Mouse (Mus musculus) heart, embryonic 12.5 days (tissue): ENCODE measurements around the gene Abcf3. TPM values are rescaled to one million over a fixed set of nuclear protein-coding genes. Genes with fewer than 3 reads are reported as not detected.
A peak's percentile ranks its signal among the peaks of the same experiment; 100 is the strongest.

Experiments
- ATAC-seq: fragments of 200-750 bp; cut with Nextera tagmentation; 2 replicates; pipeline ENCODE4 v1.8.0; 2017; ENCODE audit warnings: moderate TSS enrichment, moderate library complexity; ENCODE audit not compliant: insufficient number of reproducible peaks, low FRiP score
- H3K27ac ChIP-seq: fragments of 300-500 bp; sonication (generic); 2 replicates; pipeline ENCODE4 v1.5.1; 2016; ENCODE audit warnings: mild to moderate bottlenecking, moderate library complexity; ENCODE audit not compliant: poor library complexity, severe bottlenecking
- H3K27me3 ChIP-seq: fragments of 300-500 bp; sonication (generic); replicated peaks from 2 replicates; pipeline ENCODE4 v1.6.1; 2016; ENCODE audit warnings: mild to moderate bottlenecking, moderate library complexity
- H3K36me3 ChIP-seq: fragments of 300-500 bp; sonication (generic); 2 replicates; pipeline ENCODE4 v1.6.1; 2016; ENCODE audit warnings: mild to moderate bottlenecking, moderate library complexity
- H3K4me1 ChIP-seq: fragments of 300-500 bp; sonication (generic); replicated peaks from 2 replicates; pipeline ENCODE4 v1.6.1; 2016; ENCODE audit warnings: mild to moderate bottlenecking
- H3K4me2 ChIP-seq: fragments of 300-500 bp; sonication (generic); 2 replicates; pipeline ENCODE4 v1.6.1; 2016; ENCODE audit warnings: mild to moderate bottlenecking, moderate library complexity
- H3K4me3 ChIP-seq: fragments of 300-500 bp; sonication (generic); 2 replicates; pipeline ENCODE4 v1.5.1; 2016; ENCODE audit warnings: mild to moderate bottlenecking
- H3K9ac ChIP-seq: fragments of 300-500 bp; sonication (generic); 2 replicates; pipeline ENCODE4 v1.6.1; 2016; ENCODE audit warnings: mild to moderate bottlenecking, moderate library complexity
- H3K9me3 ChIP-seq: fragments of 300-500 bp; sonication (generic); replicated peaks from 2 replicates; pipeline ENCODE4 v1.6.1; 2016; ENCODE audit warnings: mild to moderate bottlenecking, moderate library complexity
- WGBS: fragments of 180-500 bp; shearing (Covaris S2); methylation state at CpG from one replicate; pipeline ENCODE4 v1.1.7; 2016; 5-methylcytosine and 5-hydroxymethylcytosine counted together
- microRNA counts: library from miRNA; unstranded; fragments of <30 nt; microRNA quantifications from one replicate; lab custom pipeline; 2017
- microRNA-seq: library from miRNA; unstranded; fragments of <30 nt; microRNA quantifications from one replicate; pipeline ENCODE4, GENCODE M21; 2017
- polyA plus RNA-seq: library from polyadenylated mRNA; unstranded; fragments of >200 nt; fragmentation: Nextera tagmentation; extraction: Ambion mirVana; gene quantifications from 2 replicates; pipeline ENCODE4 v1.2.1, GENCODE M21; 2016

Gene Abcf3
- polyA plus RNA-seq, 1 experiment from 2014 or later, result 55.4 TPM

GRCm38 (mm10) chr16:20591076-20591705 lies 42.8 kb downstream of the Abcf3 start:
- Histone ChIP-seq H3K27me3 (peaks cover 74% of the 10 kb centered on the region), H3K36me3 (no peaks in the 10 kb centered on the region), H3K4me3 (peak overlapping the region; percentile 55), H3K4me2 (peak overlapping the region; percentile 85), H3K4me1 (peaks cover 22% of the 10 kb centered on the region), H3K9me3 (no peaks in the 10 kb centered on the region), H3K27ac (no peak overlapping the region), H3K9ac (peak overlapping the region; percentile 49)
- WGBS, result 5% methylated on average over 48 of the region's 48 CpGs
- no peak for ATAC-seq

DNA sequence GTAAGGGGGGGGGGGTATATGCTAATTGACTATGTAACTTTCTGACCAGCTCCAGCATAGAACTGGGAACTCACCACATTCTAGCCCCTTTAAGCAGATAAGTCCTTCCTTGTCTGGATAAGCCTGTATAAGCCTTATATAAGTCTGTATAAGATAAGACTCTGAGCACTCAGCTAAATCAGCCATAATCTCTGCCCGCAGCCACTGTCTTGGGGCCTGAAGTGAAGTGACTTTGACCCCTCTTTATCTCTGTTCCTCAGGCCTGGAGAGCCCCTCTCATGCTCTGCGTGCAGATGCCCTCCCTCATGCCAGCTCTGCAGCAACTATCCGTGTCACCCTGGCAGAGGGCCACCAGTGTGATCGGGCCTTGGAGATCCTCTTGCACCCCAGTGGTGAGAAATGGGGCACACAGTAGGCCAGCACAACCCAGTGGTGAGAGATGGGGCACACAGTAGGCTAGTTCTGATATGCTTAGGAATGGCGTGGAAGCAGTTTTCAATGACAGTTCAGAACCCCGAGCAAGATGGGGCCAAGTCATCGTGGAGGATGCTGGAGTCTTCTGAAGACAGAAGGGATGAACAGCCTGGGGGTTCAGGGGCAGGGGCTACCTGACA lies 46.8 kb downstream of the Abcf3 start:
- no peak overlapping the region for H3K27ac ChIP-seq
- H3K9me3 ChIP-seq, result no peaks in the 10 kb centered on the region
- H3K9ac ChIP-seq, result no peak overlapping the region
- H3K4me3 ChIP-seq, result no peak overlapping the region
- H3K27me3 ChIP-seq, result peaks cover 53% of the 10 kb centered on the region
- peak; percentile 22; the same call in 1 of the 2 replicates for ATAC-seq
- H3K36me3 ChIP-seq, result no peaks in the 10 kb centered on the region
- WGBS, result 63% methylated on average over 7 of the region's 7 CpGs
- H3K4me2 ChIP-seq, result no peak overlapping the region
- peaks cover 13% of the 10 kb centered on the region for H3K4me1 ChIP-seq

- 76% methylated on average over 4 of the region's 4 CpGs for WGBS
- no peak overlapping the region for H3K27ac ChIP-seq
- H3K9ac ChIP-seq, result no peak overlapping the region
- H3K4me2 ChIP-seq, result no peak overlapping the region
- H3K4me3 ChIP-seq, result no peak overlapping the region
- H3K4me1 ChIP-seq, result peaks cover 7% of the 10 kb centered on the region
- ATAC-seq, result no peak
- peaks cover 50% of the 10 kb centered on the region for H3K27me3 ChIP-seq
- H3K36me3 ChIP-seq, result no peaks in the 10 kb centered on the region
- no peaks in the 10 kb centered on the region for H3K9me3 ChIP-seq
Measured at GRCm38 (mm10) chr16:20595737-20596136, 47.4 kb downstream of the Abcf3 start.

- Histone ChIP-seq H3K27ac (no peak overlapping the region), H3K4me1 (no peaks in the 10 kb centered on the region), H3K36me3 (no peaks in the 10 kb centered on the region), H3K27me3 (peaks cover 41% of the 10 kb centered on the region), H3K9ac (no peak overlapping the region), H3K9me3 (no peaks in the 10 kb centered on the region), H3K4me2 (no peak overlapping the region), H3K4me3 (no peak overlapping the region)
- ATAC-seq, result no peak
- WGBS, result 57% methylated on average over 7 of the region's 7 CpGs
Measured at GRCm38 (mm10) chr16:20596687-20597441, 48.5 kb downstream of the Abcf3 start.

GRCm38 (mm10) chr16:20600511-20600910 lies 52.1 kb downstream of the Abcf3 start:
- Histone ChIP-seq H3K9me3 (no peaks in the 10 kb centered on the region), H3K27me3 (peaks cover 6% of the 10 kb centered on the region), H3K36me3 (peaks cover 18% of the 10 kb centered on the region), H3K4me2 (no peak overlapping the region), H3K4me1 (no peaks in the 10 kb centered on the region), H3K27ac (no peak overlapping the region), H3K9ac (no peak overlapping the region), H3K4me3 (no peak overlapping the region)
- no peak for ATAC-seq
- 69% methylated on average over 5 of the region's 5 CpGs for WGBS

GRCm38 (mm10) chr16:20604705-20605104 lies 56.3 kb downstream of the Abcf3 start:
- Histone ChIP-seq H3K4me2 (no peak overlapping the region), H3K4me1 (0 out of 2 replicates have a peak, but pooled peaks cover 2% of the 10 kb centered on the region), H3K9ac (no peak overlapping the region), H3K4me3 (no peak overlapping the region), H3K36me3 (peaks cover 48% of the 10 kb centered on the region), H3K27ac (no peak overlapping the region), H3K27me3 (0 out of 2 replicates have a peak, but pooled peaks cover 5% of the 10 kb centered on the region), H3K9me3 (no peaks in the 10 kb centered on the region)
- 70% methylated on average over 9 of the region's 9 CpGs for WGBS
- no peak for ATAC-seq

DNA sequence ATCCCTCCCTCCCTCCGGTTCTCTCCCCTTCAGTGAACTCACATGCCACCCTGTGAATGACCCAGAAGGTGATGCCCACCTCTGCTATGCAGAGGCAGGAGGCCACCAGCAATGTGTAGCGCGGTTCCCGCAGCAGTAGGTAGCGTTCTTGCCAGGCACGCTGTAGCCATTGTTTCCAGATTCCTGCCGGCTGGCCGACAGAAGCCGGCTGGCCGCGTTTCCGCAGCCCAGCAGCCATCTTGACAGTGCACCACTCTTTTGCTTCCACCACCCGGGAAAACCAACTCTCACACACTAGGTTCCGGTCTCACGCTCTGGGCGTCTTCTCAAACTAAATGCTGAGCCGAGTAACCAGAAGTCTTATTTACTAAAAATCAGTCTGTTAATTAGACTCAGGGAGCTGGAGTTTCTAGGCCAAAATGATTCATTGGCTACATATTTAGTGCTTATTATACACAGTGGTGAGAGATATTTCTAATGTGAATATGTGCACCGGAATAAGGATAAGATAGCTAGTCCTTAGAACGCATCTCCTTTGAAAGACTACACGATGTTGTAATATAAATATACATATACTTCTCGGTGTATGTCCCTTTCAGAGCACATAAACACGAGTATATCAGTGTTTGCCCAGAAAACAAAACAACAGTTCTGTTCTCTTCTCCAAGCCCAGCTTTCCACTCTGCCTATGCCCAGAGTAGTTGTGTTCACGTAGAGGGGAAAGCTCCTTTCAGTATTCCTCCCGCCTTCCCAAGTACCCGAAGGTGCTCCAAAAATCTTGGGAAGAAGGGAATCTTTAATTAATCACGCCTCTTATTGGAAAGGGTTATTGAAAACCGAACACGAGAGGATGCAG lies 62.4 kb downstream of the Abcf3 start:
- Histone ChIP-seq H3K27me3 (no peaks in the 10 kb centered on the region), H3K27ac (peak overlapping the region; percentile 67), H3K4me2 (peak overlapping the region; percentile 93), H3K36me3 (peaks cover 28% of the 10 kb centered on the region), H3K4me1 (peaks cover 11% of the 10 kb centered on the region), H3K4me3 (peak overlapping the region; percentile 98), H3K9ac (peak overlapping the region; percentile 97), H3K9me3 (no peaks in the 10 kb centered on the region)
- ATAC-seq, result peak; percentile 61
- WGBS, result under 1% methylated on average over 28 of the region's 28 CpGs

MicroRNAs within 50 kb of the gene (microRNA counts, 519-probe panel; counts per million panel counts)
- microRNA mmu-miR-1224 (lab: Ali Mortazavi, UCI), result 4,212 counts per million, percentile 37 among the panel's probes with 10 or more counts

Small RNA genes lying within 50 kb of the gene (microRNA-seq; reads per million reads assigned to microRNA genes)
- not detected for gene Mir1224

Other genes with a start within 250 kb of the Abcf3 start
- gene Parl, start 246.2 kb upstream of the Abcf3 start, polyA plus RNA-seq, result 74.6 and 75.8 TPM in 2 replicates
- gene Cyp2ab1, start 223.2 kb upstream of the Abcf3 start, polyA plus RNA-seq, result not detected in 2 replicates
- gene Abcc5, start 122.2 kb upstream of the Abcf3 start, polyA plus RNA-seq, result 86.0 and 94.9 TPM in 2 replicates
- gene Eif2b5, start 49.8 kb upstream of the Abcf3 start, polyA plus RNA-seq, result 89.6 and 94.4 TPM in 2 replicates
- 31.1 and 34.1 TPM in 2 replicates for gene Dvl3, start 31.6 kb upstream of the Abcf3 start, polyA plus RNA-seq
- gene Ap2m1, start 13.1 kb upstream of the Abcf3 start, polyA plus RNA-seq, result 487 and 490 TPM in 2 replicates
- 0.43 and 0.53 TPM in 2 replicates for gene Vwa5b2, start 40.9 kb downstream of the Abcf3 start, polyA plus RNA-seq
- gene Eef1akmt4, start 63.0 kb downstream of the Abcf3 start, polyA plus RNA-seq, result 16.3 and 20.1 TPM in 2 replicates
- 0.62 TPM in 1 of 2 replicates, not detected in the other for gene Gm49333, start 63.0 kb downstream of the Abcf3 start, polyA plus RNA-seq
- 31.7 and 32.4 TPM in 2 replicates for gene Alg3, start 63.2 kb downstream of the Abcf3 start, polyA plus RNA-seq
- gene Camk2n2, start 72.7 kb downstream of the Abcf3 start, polyA plus RNA-seq, result 0.43 and 0.58 TPM in 2 replicates
- 0.55 and 1.2 TPM in 2 replicates for gene Ece2, start 81.3 kb downstream of the Abcf3 start, polyA plus RNA-seq
- 286 and 288 TPM in 2 replicates for gene Psmd2, start 103.1 kb downstream of the Abcf3 start, polyA plus RNA-seq
- gene Eif4g1, start 119.7 kb downstream of the Abcf3 start, polyA plus RNA-seq, result 169 and 179 TPM in 2 replicates
- 4.0 and 5.2 TPM in 2 replicates for gene Fam131a, start 144.7 kb downstream of the Abcf3 start, polyA plus RNA-seq
- gene Polr2h, start 169.1 kb downstream of the Abcf3 start, polyA plus RNA-seq, result 45.0 and 50.5 TPM in 2 replicates
- gene Clcn2, start 169.2 kb downstream of the Abcf3 start, polyA plus RNA-seq, result 6.2 and 7.0 TPM in 2 replicates
- gene Chrd, start 184.6 kb downstream of the Abcf3 start, polyA plus RNA-seq, result 0.54 and 0.94 TPM in 2 replicates
- gene Thpo, start 185.9 kb downstream of the Abcf3 start, polyA plus RNA-seq, result 0.14 and 0.22 TPM in 2 replicates